18 mouse cellular contexts compared by ENCODE assay signal in the genomic region with DNA sequence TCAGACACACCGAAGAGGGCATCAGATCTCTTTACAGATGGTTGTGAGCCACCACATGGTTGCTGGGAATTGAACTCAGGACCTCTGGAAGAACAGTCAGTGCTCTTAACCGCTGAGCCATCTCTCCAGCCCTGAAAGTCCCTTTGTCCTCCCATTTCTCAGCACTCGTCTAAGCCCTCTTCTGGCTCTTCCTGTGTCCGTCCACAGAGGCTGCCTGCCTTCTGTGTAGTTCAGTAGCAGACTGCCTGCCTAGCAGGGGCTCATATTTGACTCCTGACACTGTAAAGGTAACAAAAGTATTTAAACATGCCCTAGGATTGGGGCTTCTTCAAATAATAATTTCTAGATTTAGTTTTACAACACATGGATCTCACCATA. TPM values are rescaled to one million over a fixed set of nuclear protein-coding genes. Genes with fewer than 3 reads are reported as not detected.
"Had no signal": no experiment of that assay in that cellular context is flagged by ENCODE, and none has a peak within 500 bp of the region (broad histone marks: within the 10 kb centered on the region; RNA-seq: fewer than 3 reads in every experiment).

No protein-coding gene starts in this region.

- ATAC-seq: intestine, postnatal 0 days; lung, postnatal 0 days had no signal

- H3K27me3 ChIP-seq: limb, embryonic 13.5 days; stomach, embryonic 15.5 days had no signal

- DNase-seq: kidney, adult 2 months; kidney, postnatal 25 days; layer of hippocampus, adult 9-11 months; right cerebral cortex, postnatal 25 days; spleen, adult 18-20 months; thymus, adult 18-20 months; thymus, postnatal 36 days had no signal

- H3K9me3 ChIP-seq: limb, embryonic 10.5 days; limb, embryonic 13.5 days; stomach, embryonic 15.5 days had no signal

- H3K4me3 ChIP-seq: layer of hippocampus, adult 2 months; limb, embryonic 10.5 days; limb, embryonic 13.5 days; stomach, embryonic 15.5 days had no signal

- H3K9ac ChIP-seq: limb, embryonic 13.5 days; lung, embryonic 14.5 days; stomach, embryonic 15.5 days had no signal

- H3K4me2 ChIP-seq: limb, embryonic 13.5 days; lung, embryonic 14.5 days; midbrain, embryonic 11.5 days; stomach, embryonic 15.5 days had no signal

- H3K27ac ChIP-seq: kidney, postnatal 0 days; layer of hippocampus, adult 2 months; limb, embryonic 10.5 days; limb, embryonic 13.5 days; macrophage; stomach, embryonic 15.5 days had no signal

RNA-seq across cellular contexts. Expression of a gene that starts 21.7 kb away (rescaled TPM):
- polyA plus RNA-seq: liver, adult 2 months had no signal
